Mouse (Mus musculus): Measurements from ENCODE around the gene Zim1.

- no peak for TF ChIP-seq CTCF (IDR thresholded peaks at IDR 0.05 in 2 of 3, conservative IDR thresholded peaks at IDR 0.05 in 1 of 3; ENCODE audit: control insufficient read depth in 1 of 3, insufficient read depth in 1 of 3, low read depth in 2 of 3, low read length in 3 of 3, poor library complexity in 1 of 3, severe bottlenecking in 1 of 3)
- no peak for TF ChIP-seq MAX (IDR thresholded peaks at IDR 0.05; ENCODE audit: low read length)
- TF ChIP-seq BHLHE40 (IDR thresholded peaks at IDR 0.05; ENCODE audit: borderline replicate concordance, low read depth, low read length), result no peak
- TF ChIP-seq POLR2A (IDR thresholded peaks at IDR 0.05; ENCODE audit: control insufficient read depth in 1 of 2, insufficient read depth in 1 of 2, low read depth in 1 of 2, low read length in 2 of 2, poor library complexity in 1 of 2), result no peak
- no peak for TF ChIP-seq USF1 (IDR thresholded peaks at IDR 0.05; ENCODE audit: low read depth, low read length)
- no peak for TF ChIP-seq MAFK (IDR thresholded peaks at IDR 0.05; ENCODE audit: borderline replicate concordance, low read depth, low read length)
- TF ChIP-seq EP300 (IDR thresholded peaks at IDR 0.05; ENCODE audit: low read depth in 1 of 2, low read length in 2 of 2), result no peak
- TF ChIP-seq POLR2AphosphoS5 (IDR thresholded peaks at IDR 0.05; ENCODE audit: borderline replicate concordance, low read depth, low read length), result no peak
- TF ChIP-seq ELF1 (IDR thresholded peaks at IDR 0.05; ENCODE audit: low read depth, low read length), result no peak
- no peak for TF ChIP-seq ZKSCAN1 (IDR thresholded peaks at IDR 0.05; ENCODE audit: low read depth, low read length)
- no peak for TF ChIP-seq MXI1 (IDR thresholded peaks at IDR 0.05; ENCODE audit: low read depth, low read length)
- TF ChIP-seq RCOR1 (IDR thresholded peaks at IDR 0.05; ENCODE audit: low read depth, low read length), result no peak
- no peak for TF ChIP-seq ZMIZ1 (IDR thresholded peaks at IDR 0.05; ENCODE audit: low read depth, low read length)
- no peak for TF ChIP-seq GATA1 (IDR thresholded peaks at IDR 0.05; ENCODE audit: low read depth, low read length)
Measured at GRCm38 (mm10) chr7:6744281-6744904, 48.1 kb upstream of the Zim1 start.

Data from MEL (cell line).